ENCODE assay signal across 10 mouse cellular contexts in genomic region chr13:70650011-70650436, GRCm38 (mm10). TPM values are rescaled to one million over a fixed set of nuclear protein-coding genes. Genes with fewer than 3 reads are reported as not detected.
DNase-seq lines count a peak whose midpoint lies in the region; ATAC-seq lines count a peak whose summit lies in the region.
"Had no signal": no experiment of that assay in that cellular context is flagged by ENCODE, and none has a peak within 500 bp of the region (broad histone marks: within the 10 kb centered on the region; RNA-seq: fewer than 3 reads in every experiment).

No protein-coding gene starts in this region.

- no peaks in the 10 kb centered on the region for H3K27me3 ChIP-seq in neural tube, embryonic 15.5 days (replicated peaks)
- H3K27me3 ChIP-seq: limb, embryonic 13.5 days; stomach, embryonic 15.5 days had no signal

- H3K36me3 ChIP-seq in neural tube, embryonic 15.5 days: no peaks in the 10 kb centered on the region
- H3K36me3 ChIP-seq: limb, embryonic 13.5 days; stomach, embryonic 15.5 days had no signal

- H3K9me3 ChIP-seq in neural tube, embryonic 15.5 days (replicated peaks): no peaks in the 10 kb centered on the region
- H3K9me3 ChIP-seq: limb, embryonic 13.5 days; stomach, embryonic 15.5 days had no signal

- no peak overlapping the region for H3K4me2 ChIP-seq in neural tube, embryonic 15.5 days
- H3K4me2 ChIP-seq: limb, embryonic 13.5 days; stomach, embryonic 15.5 days had no signal

- intact Hi-C loops in heart, postnatal 10 days (cut with DNase I): no loop called here

- no peak overlapping the region for H3K9ac ChIP-seq in neural tube, embryonic 15.5 days (replicated peaks)
- H3K9ac ChIP-seq: limb, embryonic 13.5 days; stomach, embryonic 15.5 days had no signal

- peak; percentile 12 for DNase-seq in neural tube, embryonic 10.5 days (ENCODE audit: extremely low spot score, low spot score)
- peak; percentile 36 to 44 for DNase-seq in heart, postnatal 10 days
- DNase-seq in liver: peak; percentile 38
- peak; percentile 43 for DNase-seq in mesoderm, embryonic 11.5 days (ENCODE audit: low read depth, low spot score)
- DNase-seq in cerebellum, adult 8-10 months: no peak
- no peak for DNase-seq in thymus, postnatal 10 days (ENCODE audit: low spot score in 2 of 2)
- no peak for DNase-seq in cerebellum, adult 11 months

- no peaks in the 10 kb centered on the region for H3K4me1 ChIP-seq in neural tube, embryonic 15.5 days
- H3K4me1 ChIP-seq: stomach, embryonic 15.5 days had no signal

- no peak overlapping the region for H3K4me3 ChIP-seq in neural tube, embryonic 15.5 days (replicated peaks)
- H3K4me3 ChIP-seq: limb, embryonic 13.5 days; stomach, embryonic 15.5 days had no signal

- WGBS in neural tube, embryonic 15.5 days: 80% methylated on average over 3 of the region's 3 CpGs

- H3K27ac ChIP-seq in neural tube, embryonic 15.5 days (replicated peaks): no peak overlapping the region
- H3K27ac ChIP-seq: limb, embryonic 13.5 days; stomach, embryonic 15.5 days had no signal

- ATAC-seq in neural tube, embryonic 15.5 days (ENCODE audit: low FRiP score): no peak

RNA-seq across cellular contexts. Expression of gene Ice1, which starts 12.6 kb away (rescaled TPM):
- 23.5 and 26.0 TPM in 2 replicates for polyA plus RNA-seq in neural tube, embryonic 15.5 days (2015; fragmentation: Nextera tagmentation; extraction: Ambion mirVana)
- 10 to 100 TPM; 32.4 to 36.1 TPM for total RNA-seq in heart, postnatal 10 days (2021)

Comparison
In these comparisons a context has a peak if more than half of its experiments do, and no peak if none do; other contexts are left out.
1. DNase-seq: peak in neural tube, embryonic 10.5 days (single experiment), heart, postnatal 10 days (2 of 2), liver (single experiment) and mesoderm, embryonic 11.5 days (single experiment); none in cerebellum, adult 8-10 months (single experiment), thymus, postnatal 10 days (0 of 2) and cerebellum, adult 11 months (single experiment).